Mouse (Mus musculus) limb, embryonic 12.5 days (tissue): ENCODE results near the gene Cfap73. TPM values are rescaled to one million over a fixed set of nuclear protein-coding genes. Genes with fewer than 3 reads are reported as not detected.

Source experiments
- ATAC-seq: fragments of 200-750 bp; cut with Nextera tagmentation; 2 replicates; pipeline ENCODE4 v1.8.0; 2017; ENCODE audit warnings: low read depth, moderate TSS enrichment; ENCODE audit not compliant: insufficient number of reproducible peaks, insufficient read depth, low FRiP score, low TSS enrichment
- H3K27ac ChIP-seq: fragments of 300-500 bp; sonication (generic); 2 replicates; pipeline ENCODE4 v1.5.1; 2016; ENCODE audit warnings: mild to moderate bottlenecking, moderate library complexity
- H3K27me3 ChIP-seq: fragments of 300-500 bp; sonication (generic); 2 replicates; pipeline ENCODE4 v1.6.1; 2016; ENCODE audit warnings: mild to moderate bottlenecking, moderate library complexity
- H3K36me3 ChIP-seq: fragments of 300-500 bp; sonication (generic); 2 replicates; pipeline ENCODE4 v1.6.1; 2016; ENCODE audit warnings: mild to moderate bottlenecking, moderate library complexity
- H3K4me1 ChIP-seq: fragments of 300-500 bp; sonication (generic); replicated peaks from 2 replicates; pipeline ENCODE4 v1.6.1; 2016
- H3K4me2 ChIP-seq: fragments of 300-500 bp; sonication (generic); 2 replicates; pipeline ENCODE4 v1.6.1; 2016; ENCODE audit warnings: mild to moderate bottlenecking, moderate library complexity
- H3K4me3 ChIP-seq: fragments of 300-500 bp; sonication (generic); replicated peaks from 2 replicates; pipeline ENCODE4 v1.5.1; 2016; ENCODE audit warnings: mild to moderate bottlenecking
- H3K9ac ChIP-seq: fragments of 300-500 bp; sonication (generic); replicated peaks from 2 replicates; pipeline ENCODE4 v1.6.1; 2016; ENCODE audit warnings: mild to moderate bottlenecking, moderate library complexity
- H3K9me3 ChIP-seq: fragments of 300-500 bp; sonication (generic); 2 replicates; pipeline ENCODE4 v1.6.1; 2016; ENCODE audit warnings: mild to moderate bottlenecking, moderate library complexity
- WGBS: fragments of 180-500 bp; shearing (Covaris S2); methylation state at CpG from one replicate; pipeline ENCODE4 v1.1.7; 2016; 5-methylcytosine and 5-hydroxymethylcytosine counted together
- polyA plus RNA-seq: library from polyadenylated mRNA; unstranded; fragments of >200 nt; fragmentation: Nextera tagmentation; extraction: Ambion mirVana; gene quantifications from 2 replicates; pipeline ENCODE4 v1.2.1, GENCODE M21; 2016

The Cfap73 gene
- polyA plus RNA-seq, 1 experiment from 2014 or later = not detected

DNA sequence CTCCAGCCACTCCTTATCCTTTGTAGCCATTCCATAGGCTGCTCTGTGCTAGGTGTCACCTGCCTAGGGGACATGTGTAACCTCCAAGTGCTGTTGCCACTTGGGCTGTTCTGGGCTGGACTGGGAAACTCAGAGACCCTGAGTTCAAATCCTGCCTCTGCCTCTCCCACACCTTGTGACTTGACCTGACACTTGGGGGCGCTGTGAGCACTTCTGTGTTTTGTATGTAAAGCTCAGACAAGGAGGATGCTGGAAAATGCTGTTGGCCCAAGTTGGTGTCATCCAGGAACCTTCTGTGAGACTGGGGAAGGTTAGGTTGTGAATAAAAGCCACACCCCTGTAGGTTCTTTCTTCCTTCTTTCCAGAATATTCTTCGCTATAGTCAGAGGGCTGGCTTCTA lies 30.9 kb upstream of the Cfap73 start:
- no peak overlapping the region for H3K9ac ChIP-seq
- H3K4me3 ChIP-seq = no peak overlapping the region
- peaks cover 61% of the 10 kb centered on the region for H3K27me3 ChIP-seq
- H3K4me2 ChIP-seq = no peak overlapping the region
- H3K9me3 ChIP-seq = no peaks in the 10 kb centered on the region
- ATAC-seq = no peak
- H3K27ac ChIP-seq = no peak overlapping the region
- H3K36me3 ChIP-seq = no peaks in the 10 kb centered on the region
- 56% methylated on average over 2 of the region's 2 CpGs for WGBS
- no peaks in the 10 kb centered on the region for H3K4me1 ChIP-seq

DNA sequence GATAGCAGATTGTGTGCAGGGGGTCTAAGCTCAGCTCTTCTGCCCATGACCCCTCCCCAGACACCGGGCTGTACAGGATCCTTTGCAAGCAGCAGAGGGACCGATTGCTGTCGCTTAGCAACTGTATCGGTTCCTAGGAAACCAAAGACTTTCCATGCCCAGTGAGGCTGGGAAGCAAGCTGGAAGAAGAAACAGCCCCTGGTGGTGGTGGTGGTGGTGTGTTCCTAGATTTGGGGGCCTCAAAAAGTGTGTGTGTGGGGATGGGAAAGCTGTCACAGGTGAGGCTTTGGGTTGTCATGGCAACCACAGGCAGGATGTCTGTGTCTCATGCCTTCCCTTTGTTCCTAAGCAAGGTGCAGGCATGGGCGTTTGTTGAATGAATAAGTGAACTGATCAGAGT lies 26.8 kb upstream of the Cfap73 start:
- H3K27me3 ChIP-seq = peaks cover 57% of the 10 kb centered on the region
- no peak overlapping the region for H3K27ac ChIP-seq
- no peaks in the 10 kb centered on the region for H3K9me3 ChIP-seq
- H3K4me2 ChIP-seq = no peak overlapping the region
- no peaks in the 10 kb centered on the region for H3K4me1 ChIP-seq
- WGBS = 67% methylated on average over 5 of the region's 5 CpGs
- H3K9ac ChIP-seq = no peak overlapping the region
- no peak for ATAC-seq
- H3K36me3 ChIP-seq = no peaks in the 10 kb centered on the region
- no peak overlapping the region for H3K4me3 ChIP-seq

DNA sequence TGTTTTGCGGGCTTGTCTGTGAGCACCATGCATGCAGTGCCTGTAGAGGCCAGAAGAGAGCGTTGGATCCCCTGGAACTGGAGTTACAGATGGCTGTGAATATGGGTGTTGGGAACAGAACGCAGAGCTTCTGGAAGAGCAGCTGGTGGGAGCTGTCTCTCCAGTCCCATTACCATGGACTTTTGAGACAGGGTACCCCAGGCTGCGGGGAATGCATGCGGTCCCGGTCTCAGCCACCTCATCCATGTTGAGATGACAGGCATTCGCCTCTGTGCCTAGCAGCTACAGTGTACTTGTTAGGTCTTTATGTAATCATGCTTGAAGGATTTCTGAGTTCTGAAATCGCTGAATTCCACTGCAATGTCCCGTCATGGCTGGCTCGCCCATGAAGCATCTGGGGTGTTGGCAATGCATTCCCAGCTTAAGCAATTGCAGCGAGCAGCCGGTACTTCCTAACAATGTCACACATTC lies 22.3 kb upstream of the Cfap73 start:
- no peaks in the 10 kb centered on the region for H3K4me1 ChIP-seq
- WGBS = 85% methylated on average over 12 of the region's 12 CpGs
- no peak for ATAC-seq

GRCm38 (mm10) chr5:120653873-120654272 lies 19.8 kb upstream of the Cfap73 start:
- Histone ChIP-seq H3K9ac (no peak overlapping the region), H3K36me3 (no peaks in the 10 kb centered on the region), H3K9me3 (no peaks in the 10 kb centered on the region), H3K4me1 (peaks cover 5% of the 10 kb centered on the region), H3K4me3 (no peak overlapping the region), H3K27me3 (peaks cover 64% of the 10 kb centered on the region), H3K4me2 (no peak overlapping the region), H3K27ac (no peak overlapping the region)
- ATAC-seq = no peak
- 88% methylated on average over 2 of the region's 2 CpGs for WGBS

More for the DNA sequence above, 22.3 kb upstream of the Cfap73 start:
- H3K4me3 ChIP-seq = no peak overlapping the region
- no peak overlapping the region for H3K4me2 ChIP-seq
- H3K36me3 ChIP-seq = no peaks in the 10 kb centered on the region
- no peaks in the 10 kb centered on the region for H3K9me3 ChIP-seq
- no peak overlapping the region for H3K27ac ChIP-seq
- no peak overlapping the region for H3K9ac ChIP-seq
- peaks cover 56% of the 10 kb centered on the region for H3K27me3 ChIP-seq

- ATAC-seq = no peak
- Histone ChIP-seq H3K36me3 (no peaks in the 10 kb centered on the region), H3K4me2 (no peak overlapping the region), H3K4me3 (no peak overlapping the region), H3K27ac (no peak overlapping the region), H3K4me1 (peaks cover 10% of the 10 kb centered on the region), H3K9me3 (no peaks in the 10 kb centered on the region), H3K27me3 (peaks cover 72% of the 10 kb centered on the region), H3K9ac (0 out of 2 replicates have a peak overlapping the region, but pooled peaks have one; percentile 8)
- 79% methylated on average over 28 of the region's 28 CpGs for WGBS
These were observed 19.1 kb upstream of the Cfap73 start for GRCm38 (mm10) chr5:120652915-120653701.

DNA sequence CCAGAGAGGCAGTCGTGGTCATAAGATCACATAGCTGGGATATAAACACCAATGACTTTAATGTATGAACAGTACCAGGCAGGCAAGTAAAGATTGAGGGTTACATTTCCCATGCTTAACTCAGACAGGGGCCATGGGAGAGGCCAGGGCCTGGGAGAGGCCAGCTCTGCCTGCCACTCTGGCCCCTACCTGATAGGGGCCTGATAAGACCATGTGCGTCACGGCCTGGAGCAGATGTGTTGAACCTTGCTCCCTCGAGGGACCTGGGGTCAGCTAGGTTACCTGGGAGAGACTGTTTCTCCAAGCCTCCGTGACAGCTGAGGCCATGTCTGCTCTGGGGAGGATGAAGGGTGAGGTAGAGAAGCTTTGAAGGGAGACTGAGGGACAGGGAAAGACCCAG lies 17.2 kb upstream of the Cfap73 start:
- no peak overlapping the region for H3K4me2 ChIP-seq
- peaks cover 10% of the 10 kb centered on the region for H3K4me1 ChIP-seq
- H3K27ac ChIP-seq = no peak overlapping the region
- no peaks in the 10 kb centered on the region for H3K36me3 ChIP-seq
- H3K9ac ChIP-seq = no peak overlapping the region
- peaks cover 84% of the 10 kb centered on the region for H3K27me3 ChIP-seq
- no peak overlapping the region for H3K4me3 ChIP-seq
- no peaks in the 10 kb centered on the region for H3K9me3 ChIP-seq
- no peak for ATAC-seq
- 74% methylated on average over 5 of the region's 5 CpGs for WGBS

- no peaks in the 10 kb centered on the region for H3K9me3 ChIP-seq
- H3K27me3 ChIP-seq = peaks cover 82% of the 10 kb centered on the region
- peaks cover 10% of the 10 kb centered on the region for H3K4me1 ChIP-seq
- H3K9ac ChIP-seq = no peak overlapping the region
- no peak for ATAC-seq
- H3K4me2 ChIP-seq = no peak overlapping the region
- H3K36me3 ChIP-seq = no peaks in the 10 kb centered on the region
- H3K27ac ChIP-seq = no peak overlapping the region
- H3K4me3 ChIP-seq = no peak overlapping the region
- WGBS = 20% methylated on average over 13 of the region's 13 CpGs
These were observed 15.9 kb upstream of the Cfap73 start for GRCm38 (mm10) chr5:120649938-120650337.

GRCm38 (mm10) chr5:120649374-120649933 lies 15.4 kb upstream of the Cfap73 start:
- Histone ChIP-seq H3K4me1 (peaks cover 10% of the 10 kb centered on the region), H3K27me3 (peaks cover 81% of the 10 kb centered on the region), H3K9me3 (no peaks in the 10 kb centered on the region), H3K9ac (no peak overlapping the region), H3K4me2 (peak overlapping the region; percentile 47), H3K4me3 (peak overlapping the region; percentile 24), H3K36me3 (no peaks in the 10 kb centered on the region), H3K27ac (no peak overlapping the region)
- ATAC-seq = peak; percentile 39; the same call in 1 of the 2 replicates
- 7% methylated on average over 21 of the region's 21 CpGs for WGBS

- no peaks in the 10 kb centered on the region for H3K36me3 ChIP-seq
- no peak within 1 kb of the TSS for H3K27ac ChIP-seq
- H3K27me3 ChIP-seq = peaks cover 88% of the 10 kb centered on the region
- no peak within 1 kb of the TSS for H3K9ac ChIP-seq
- peaks cover 10% of the 10 kb centered on the region for H3K4me1 ChIP-seq
- H3K4me3 ChIP-seq = peak within 1 kb of the TSS; percentile 24
- no peaks in the 10 kb centered on the region for H3K9me3 ChIP-seq
- peak within 1 kb of the TSS; percentile 47 for H3K4me2 ChIP-seq
- WGBS = 1% methylated on average over 50 of the region's 53 CpGs
- peak; percentile 40; the same call in 1 of the 2 replicates for ATAC-seq
These were observed 14.7 kb upstream of the Cfap73 start, which contains the start of gene Rasal1 for GRCm38 (mm10) chr5:120648569-120649373. Gene Rasal1, plus strand, starts transcription at chr5:120648812.

DNA sequence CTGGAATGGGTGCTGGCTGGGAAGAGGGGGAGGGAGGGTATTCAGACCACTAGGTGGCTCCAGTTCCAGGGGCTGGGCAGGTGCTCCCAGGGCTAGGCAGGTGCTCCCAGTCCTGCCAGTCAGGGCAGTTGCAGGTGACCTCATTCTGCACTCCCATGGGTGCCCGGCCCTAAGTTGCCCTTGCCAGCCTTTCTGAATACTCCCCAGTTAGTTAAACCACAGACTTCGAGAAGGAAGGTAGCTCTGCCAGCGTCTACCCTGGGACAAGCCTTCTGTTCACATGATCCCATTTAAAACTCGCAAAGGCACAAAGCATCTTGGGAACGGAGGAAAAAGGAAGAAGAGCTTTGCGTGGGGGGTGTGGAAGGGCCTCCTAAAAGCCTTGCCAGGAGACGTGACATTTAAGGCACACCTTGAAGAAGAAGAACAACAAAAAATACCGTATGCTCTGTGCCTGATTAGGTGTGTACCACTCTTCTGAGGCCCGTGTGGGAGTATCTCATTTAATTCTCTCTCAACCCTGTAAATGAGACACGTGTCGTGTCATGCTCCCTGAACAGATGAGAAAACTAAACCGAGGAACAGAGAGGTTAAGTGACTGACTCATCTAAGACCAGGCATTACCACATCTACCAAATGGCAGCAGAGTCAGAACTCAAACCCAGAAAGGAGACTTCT lies 13.9 kb upstream of the Cfap73 start:
- no peak for ATAC-seq
- Histone ChIP-seq H3K27me3 (peaks cover 80% of the 10 kb centered on the region), H3K27ac (no peak overlapping the region), H3K4me3 (no peak overlapping the region), H3K4me1 (peaks cover 10% of the 10 kb centered on the region), H3K9me3 (no peaks in the 10 kb centered on the region), H3K9ac (no peak overlapping the region), H3K4me2 (no peak overlapping the region), H3K36me3 (no peaks in the 10 kb centered on the region)
- WGBS = 40% methylated on average over 12 of the region's 12 CpGs
